Mouse (Mus musculus) spleen, postnatal 4 days (tissue): ENCODE results near the gene Bnipl.

ENCODE experiments used
- DNase-seq, 2 experiments: peaks; one replicate each; pipeline ENCODE4 v3.0.0; 2022; ENCODE audit warnings: low spot score in 2 of 2

Gene Bnipl

DNA sequence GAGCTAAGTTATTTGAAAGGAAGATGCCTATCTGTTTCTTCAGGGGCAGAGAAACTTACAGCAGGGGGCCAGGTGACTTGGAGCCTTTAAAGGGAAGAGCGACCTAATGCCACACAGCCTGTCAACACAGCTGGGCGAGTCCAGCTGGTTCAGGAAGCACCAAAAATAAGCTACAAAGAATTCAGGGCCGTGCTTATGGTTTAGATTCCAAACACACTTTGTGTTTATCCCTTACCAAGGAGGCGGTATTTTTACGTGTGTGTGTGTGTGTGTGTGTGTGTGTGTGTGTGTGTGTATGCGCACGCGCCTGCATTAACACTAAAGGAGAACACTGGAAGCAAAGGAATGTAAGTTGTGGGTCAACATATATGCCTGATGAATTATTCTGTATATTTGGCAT is 29.8 kb upstream of the Bnipl start:
- DNase-seq: no peak

DNA sequence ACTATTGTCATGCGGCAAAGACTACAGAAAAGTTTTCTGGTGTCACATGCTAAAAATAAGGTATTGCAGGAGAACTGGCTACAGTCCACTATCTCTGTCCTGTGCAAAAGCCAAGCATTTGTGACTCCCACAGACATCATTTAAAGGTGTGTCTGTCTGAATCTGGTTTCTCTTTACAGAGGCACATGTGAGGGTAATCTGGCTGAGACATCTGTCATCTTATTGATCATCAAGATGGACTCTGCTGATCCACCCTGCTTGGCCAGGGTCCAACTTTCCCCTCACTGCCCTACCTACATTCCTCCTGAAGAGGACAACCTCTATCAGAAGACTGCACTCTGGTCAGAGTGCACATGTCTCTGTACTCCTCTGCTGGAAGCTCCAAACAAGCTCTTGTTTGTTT is 26.2 kb upstream of the Bnipl start:
- no peak for DNase-seq

DNA sequence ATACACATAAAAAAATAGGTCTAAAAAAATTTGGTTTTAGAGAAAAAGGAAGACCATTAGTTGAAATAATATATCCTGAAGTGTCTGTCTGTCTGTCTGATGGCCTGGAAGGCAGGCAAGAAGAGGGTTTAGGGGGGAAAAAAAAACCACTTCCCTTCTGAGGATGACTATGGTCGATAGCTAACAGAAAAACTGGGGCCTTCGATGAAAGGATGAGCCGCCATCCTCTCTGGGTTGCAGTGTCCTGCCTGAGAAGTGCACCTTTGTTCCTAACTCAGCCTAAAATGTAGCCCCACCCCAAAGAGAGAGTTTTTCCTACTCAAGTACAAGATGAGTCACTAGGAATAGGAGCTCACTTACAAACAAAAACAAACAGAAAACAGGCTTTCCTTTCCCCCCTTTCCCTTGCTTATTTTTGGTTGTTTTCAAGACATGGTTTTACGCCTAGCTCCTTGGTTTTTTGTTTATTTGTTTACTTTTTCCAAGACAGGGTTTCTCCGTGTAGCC is 25.5 kb upstream of the Bnipl start:
- no peak for DNase-seq

DNA sequence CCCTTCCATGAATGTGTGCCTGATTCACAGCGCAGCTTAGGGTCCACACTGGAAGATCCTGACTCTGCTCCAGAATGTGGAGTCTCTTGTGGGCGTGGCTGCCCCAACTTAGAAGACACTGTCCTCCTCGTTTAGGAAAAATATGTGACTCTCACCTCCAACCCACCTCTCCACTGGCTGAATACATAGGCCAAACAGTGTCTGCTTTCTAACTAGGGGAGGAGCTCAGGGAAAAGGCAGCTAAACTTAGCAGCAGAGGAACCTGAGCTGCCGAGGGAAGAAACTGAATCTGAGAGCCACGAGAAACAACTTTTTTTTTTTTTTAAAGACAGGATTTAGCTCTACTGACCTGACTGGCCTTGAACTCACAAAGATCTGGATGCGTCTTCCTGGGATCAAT is 24.2 kb upstream of the Bnipl start:
- no peak for DNase-seq

DNA sequence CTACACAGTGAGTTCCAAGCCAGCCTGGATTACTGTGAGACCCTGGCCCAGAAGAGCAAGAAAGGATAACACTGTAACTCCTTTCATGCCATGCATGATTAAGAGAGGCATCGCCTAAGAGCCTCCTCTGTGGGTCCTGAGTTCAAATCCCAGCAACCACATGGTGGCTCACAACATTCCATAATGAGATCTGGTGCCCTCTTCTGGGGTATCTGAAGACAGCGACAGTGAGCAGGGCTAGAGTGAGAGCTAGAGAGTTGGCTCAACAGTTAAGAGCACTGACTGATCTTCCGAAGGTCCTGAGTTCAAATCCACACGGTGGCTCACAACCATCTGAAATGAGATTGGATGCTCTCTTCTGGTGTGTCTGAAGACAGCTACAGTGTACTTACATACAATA is 23.5 kb upstream of the Bnipl start:
- no peak for DNase-seq

DNA sequence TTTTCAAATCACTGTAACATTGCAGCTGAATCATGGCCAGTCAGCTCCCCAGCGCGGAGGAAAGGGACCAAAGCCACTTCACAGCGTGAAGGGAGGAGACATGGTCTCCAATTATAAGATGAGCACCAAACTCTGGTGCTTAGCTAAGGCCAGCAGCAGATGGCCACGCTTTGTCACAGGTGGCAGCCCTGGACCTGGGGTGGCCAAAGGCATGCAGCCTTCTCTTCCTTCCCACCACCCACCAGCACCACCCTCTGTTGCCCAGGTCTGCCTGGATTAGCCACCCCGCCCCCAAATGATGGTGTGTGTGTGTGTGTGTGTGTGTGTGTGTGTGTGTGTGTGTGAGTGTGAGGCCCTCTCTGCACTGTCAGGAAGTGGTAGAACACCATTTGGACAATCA is 22.5 kb upstream of the Bnipl start:
- no peak for DNase-seq

DNA sequence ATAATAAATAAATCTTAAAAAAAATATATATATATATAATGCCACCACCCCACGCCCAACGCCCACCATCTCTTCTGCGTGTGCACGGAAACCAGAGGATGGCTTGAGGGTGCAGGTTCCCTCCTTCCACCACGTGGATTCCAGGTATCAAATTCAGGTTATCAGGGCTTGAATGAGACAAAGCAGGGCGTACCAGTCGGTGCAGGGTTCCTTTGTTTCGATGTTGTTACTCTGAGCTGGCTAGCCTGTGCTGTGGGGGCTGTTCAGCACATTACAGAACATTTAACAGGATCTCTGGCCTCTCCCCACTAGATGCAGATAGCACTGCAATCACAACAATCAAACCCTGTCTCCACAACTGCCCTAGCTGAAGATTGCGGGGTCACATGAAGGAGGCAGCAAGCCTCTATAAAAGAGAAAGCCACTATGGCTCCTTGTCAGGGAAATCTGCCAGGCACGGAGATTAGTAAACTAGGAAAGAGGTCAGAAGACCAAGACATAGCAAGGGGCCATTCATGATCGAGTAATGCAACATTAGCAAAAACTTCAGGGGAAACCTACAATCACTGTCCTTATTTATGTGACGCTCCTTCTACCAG is 19.9 kb upstream of the Bnipl start:
- no peak for DNase-seq

DNA sequence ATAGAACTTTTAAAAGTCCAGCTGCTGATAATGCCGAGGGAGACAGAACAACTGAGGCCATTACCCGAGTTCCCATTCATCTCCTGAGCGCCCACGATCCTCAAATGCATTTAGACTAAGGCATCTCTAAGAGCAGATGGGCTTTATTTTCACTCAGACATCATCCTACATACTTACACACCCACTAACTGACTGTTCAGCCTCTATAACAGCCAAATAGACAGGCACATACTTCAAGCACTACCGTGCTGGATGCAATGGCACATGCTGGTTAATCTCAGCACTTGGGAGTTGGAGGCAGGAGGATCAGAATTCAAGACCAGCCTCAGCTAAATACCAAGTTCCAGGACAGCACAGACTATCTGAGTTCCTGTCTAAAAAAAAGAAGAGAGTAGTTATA is 18.8 kb upstream of the Bnipl start:
- DNase-seq: no peak

DNA sequence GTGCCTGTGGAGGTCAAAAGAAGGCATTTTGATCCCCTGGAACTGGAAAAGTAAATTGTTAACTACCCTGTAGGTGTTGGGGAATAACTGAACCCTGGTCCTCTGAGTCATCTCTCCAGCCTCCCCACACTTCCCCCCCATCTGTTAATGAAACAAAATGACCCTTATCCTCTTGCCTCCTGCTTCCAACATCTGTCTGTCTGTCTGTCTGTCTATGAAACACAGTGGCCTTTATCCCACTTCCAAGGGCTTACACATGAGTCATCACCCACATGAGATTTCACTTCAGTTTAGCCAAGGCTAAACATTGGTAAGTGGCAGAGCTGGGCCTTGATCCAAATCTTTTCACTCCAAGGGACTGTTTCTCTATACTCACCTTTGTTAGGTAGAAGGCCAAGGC is 16.9 kb upstream of the Bnipl start:
- no peak for DNase-seq

DNA sequence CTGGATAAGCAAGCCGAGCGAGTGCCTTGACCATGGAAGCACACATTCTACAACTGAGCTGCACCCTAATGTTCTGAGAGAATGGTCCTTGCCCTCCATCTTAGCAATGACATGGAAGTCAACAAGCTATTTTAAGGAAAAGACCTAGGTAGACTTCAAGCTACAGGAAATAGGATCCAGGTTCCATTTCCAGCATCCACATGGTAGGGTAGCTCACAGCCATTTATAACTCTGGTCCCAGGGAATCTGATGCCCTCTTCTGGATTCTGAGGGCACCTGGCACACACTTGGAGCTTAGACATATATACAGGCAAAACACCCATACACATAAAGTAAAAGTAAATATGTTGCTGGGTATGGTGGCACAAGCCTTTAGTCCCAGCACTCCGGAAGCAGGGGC is 15.1 kb upstream of the Bnipl start:
- DNase-seq: no peak

DNA sequence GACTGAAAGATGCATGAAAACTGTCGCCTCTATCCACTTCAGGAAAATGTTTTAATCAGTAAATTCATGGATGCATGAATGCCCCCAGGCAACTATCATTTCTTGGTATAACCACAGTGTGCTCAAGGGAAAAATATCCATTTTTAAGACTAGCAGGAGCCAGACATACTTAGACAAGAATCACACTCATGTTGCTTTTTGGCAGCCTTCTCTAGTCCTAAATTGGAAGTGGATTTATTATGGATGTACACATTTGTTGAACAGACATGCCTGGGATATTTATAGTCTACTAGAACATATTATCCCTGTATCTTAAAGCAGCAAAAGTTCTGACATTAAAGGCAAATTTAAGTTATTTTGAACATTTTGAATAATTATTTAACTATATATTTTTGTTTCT is 13.7 kb upstream of the Bnipl start:
- DNase-seq: no peak

DNA sequence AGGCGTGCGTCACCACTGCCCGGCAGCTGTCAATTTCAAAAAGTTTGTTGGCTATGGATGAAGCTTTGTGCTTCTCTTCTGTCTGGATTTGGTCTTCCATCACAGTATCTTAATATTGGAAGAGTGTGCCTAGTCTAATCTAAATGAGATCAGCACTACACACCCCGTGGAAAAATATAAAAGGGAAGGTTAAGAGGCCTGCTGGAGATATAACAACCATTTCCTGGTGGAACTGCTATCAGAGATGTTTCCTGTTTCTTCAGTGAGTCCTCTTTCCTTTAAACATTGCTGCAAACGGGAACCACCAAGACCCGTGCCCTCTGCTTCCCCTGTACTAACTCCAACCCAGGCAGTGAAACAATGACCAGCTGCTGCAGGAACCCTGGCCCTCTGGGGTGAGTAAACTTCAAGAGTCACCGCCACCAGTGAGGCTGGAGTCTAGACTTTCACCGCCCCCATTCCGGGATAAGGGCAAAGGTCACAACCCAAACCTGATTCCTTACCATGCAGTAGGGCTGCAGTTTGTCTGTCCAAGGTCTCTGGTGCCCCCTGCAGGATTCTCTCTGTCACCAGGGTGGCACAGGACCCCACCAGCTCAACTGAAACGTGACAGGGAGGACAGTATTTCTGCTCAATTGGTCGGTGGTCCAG is 12.2 kb upstream of the Bnipl start:
- DNase-seq: peak; percentile 78 to 88

DNA sequence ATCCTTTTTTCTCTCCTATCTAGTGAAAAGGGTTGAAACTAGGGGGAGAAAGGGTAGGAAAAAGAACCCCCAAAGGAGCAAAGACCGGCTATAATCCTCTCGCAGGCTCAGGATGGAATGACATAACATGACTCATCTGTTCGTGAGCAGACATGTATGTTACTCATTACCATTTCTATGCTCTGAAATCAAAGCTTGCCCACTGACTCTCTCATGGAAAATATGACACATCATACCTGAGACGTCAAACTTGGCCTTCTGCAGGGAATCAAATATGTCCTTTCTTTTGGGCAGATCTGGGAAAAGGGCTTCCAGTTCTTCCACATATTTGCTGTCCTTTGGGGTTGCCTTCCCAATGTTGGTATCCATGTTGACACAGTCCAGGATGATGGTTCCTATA is 11.0 kb upstream of the Bnipl start:
- no peak for DNase-seq

DNA sequence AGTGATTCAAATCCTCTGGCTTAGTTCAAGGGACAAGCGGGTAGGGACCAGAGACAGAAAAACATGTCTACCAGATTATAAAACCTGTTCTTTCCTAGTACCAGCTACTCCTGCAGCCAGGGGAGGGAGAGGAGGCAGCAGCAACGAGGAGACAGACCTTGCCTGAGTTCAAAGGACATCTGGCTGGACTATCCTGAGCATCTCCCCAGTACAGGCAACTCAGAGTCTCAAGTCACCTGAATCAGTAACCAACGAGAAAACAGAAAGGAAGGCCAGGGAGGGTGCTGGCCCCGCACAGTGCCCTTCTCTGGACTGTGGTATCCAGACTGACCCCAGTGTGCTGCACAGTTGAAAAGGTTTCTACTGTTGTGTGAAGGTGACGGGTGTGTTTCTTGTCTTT is 5.9 kb upstream of the Bnipl start:
- DNase-seq: no peak

DNA sequence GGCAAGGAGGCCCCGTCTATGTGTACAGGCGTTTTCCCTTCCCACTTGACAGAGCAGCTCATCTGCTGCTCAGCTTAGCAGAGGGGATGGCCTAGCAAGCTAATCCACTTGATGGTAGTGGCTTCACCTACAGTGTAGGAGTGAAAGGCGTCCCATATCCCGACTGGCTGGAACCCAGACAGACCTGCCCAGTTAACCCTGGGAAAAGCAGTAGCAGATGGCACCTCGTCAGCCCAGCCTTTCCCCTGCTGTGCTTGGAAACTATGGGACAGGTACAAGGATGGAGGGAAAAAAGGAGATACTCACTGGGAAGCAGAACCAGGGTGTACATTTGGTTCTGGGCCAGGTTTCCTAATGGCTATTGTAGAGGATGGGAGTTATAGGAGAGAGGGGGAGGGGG is 632 bp downstream of the Bnipl start:
- DNase-seq: no peak

DNA sequence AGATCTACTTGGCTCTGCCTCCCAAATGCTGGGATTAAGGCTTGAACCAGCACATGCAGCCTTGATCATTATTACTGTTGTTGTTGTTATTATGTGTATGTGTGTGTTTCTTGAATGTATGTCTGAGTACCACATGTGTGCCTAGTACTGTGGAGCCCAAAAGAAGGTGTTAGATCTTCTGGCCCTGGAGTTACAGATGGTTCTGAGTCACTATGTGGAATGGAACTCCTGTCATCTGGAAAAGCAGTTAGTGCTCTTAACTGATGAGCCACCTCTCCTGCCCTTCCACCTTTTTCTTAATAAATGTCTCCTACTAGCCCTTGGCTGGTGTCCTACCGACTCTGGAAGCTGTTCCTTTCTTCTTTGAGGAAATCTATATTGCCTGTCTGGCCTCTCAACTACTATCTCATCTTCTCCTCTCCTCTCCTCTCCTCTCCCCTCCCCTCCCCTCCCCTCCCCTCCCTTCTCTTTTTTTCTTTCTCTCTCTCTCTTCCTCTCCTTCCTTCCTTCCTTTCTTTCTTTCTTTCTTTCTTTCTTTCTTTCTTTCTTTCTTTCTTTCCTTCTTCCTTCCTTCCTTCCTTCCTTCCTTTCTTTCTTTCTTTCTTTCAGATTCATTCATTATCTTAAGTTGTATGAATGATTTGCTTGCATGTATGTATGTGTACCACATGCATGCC is 3.2 kb downstream of the Bnipl start:
- no peak for DNase-seq

DNA sequence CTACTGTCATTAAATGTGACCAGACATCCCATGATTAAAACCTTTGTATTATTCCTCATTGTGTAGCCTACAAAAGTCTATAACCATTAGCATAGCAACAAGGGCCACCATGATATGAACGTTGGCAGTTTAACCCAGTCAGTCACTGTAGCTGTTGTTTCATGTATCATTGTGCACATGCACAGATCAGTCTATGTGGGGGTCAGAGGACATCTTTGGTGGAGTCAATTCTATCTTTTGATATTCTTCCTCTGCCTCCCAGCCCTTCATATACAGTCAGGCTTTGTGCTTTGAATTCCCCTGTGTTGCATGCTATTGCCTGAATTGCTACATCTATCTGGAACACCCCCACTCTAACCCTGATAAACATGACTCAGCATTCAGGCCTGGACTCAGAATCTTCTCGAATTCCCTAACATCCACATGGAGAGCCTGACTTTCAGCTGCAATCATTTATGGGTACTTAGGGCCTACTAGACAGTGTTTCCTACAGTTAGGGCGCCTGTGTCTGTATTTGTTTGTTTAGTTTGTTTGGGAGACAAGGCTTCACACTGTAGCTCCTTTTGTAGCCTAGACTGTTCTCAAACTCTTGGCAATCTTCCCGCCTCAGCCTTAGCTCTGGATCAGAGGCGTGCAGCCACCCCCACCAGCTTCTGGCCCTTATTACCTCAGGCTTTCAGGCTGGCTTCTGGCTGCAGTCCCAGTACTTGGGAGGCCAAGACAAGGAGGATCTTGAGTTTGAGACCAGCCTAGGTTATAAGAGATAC is 4.3 kb downstream of the Bnipl start:
- peak in 1 of 2 experiments; percentile 50 for DNase-seq

DNA sequence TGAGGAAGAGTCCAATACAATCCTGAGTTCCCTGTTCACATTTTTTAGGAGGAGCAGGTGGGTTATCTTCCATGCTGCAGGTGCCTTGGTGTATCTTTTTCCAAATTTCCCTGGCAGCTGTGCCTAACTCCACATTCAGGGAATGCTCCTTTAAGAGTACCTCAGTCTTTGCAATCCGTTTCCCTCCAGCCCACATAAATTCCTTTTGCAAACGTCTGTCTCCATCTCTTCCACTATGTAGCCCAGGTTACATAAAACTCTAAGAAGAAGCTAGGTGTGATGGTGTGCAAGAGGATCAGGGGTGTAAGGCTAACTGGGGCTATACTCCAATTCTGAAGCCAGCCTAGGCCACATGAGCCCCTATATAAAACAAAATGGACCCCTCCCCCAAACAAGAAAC is 7.9 kb downstream of the Bnipl start:
- no peak for DNase-seq

DNA sequence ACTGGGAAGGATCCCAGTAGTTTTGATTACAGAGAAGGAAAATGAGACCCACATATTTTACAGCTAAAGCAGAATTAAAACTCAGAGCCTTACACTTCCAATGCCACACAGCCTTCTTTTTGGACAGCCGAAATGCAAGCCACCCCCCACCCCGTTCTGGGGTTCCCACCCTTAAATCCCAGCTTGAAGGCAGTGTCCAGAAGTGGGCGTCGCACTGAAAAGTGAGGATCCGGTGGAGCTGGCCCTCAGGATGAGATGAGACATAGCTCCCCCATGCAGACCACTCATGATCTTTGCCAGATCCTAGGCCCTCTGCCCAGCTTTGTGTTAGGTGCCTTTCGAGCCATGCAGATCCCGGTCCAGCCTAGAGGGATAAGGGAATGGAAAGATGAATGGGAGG is 9.5 kb downstream of the Bnipl start, which contains the start of gene Gm128:
Gene Gm128, minus strand, starts transcription at position 101 of the 400 bp plus-strand sequence.
- DNase-seq: no peak

DNA sequence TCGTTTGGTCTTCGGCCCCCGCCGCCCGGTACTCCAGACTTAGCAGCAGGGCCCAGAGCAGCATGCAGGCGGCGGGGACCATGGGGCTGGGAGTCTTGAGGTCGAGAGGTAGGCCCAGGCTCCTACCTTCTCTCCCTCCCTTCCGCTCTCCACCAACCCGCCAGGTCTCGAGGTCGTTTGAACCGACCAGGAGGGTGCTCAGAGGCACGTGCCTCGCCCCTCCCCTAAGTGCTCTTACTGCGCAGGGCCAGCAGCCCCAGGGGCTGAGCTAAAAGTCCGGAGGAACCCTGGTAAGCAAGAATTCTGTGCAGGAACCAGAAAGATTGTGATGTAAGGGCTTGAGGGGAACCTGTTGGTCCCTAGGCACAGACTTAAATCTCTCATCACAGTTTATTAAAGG is 10.1 kb downstream of the Bnipl start:
- DNase-seq: no peak

DNA sequence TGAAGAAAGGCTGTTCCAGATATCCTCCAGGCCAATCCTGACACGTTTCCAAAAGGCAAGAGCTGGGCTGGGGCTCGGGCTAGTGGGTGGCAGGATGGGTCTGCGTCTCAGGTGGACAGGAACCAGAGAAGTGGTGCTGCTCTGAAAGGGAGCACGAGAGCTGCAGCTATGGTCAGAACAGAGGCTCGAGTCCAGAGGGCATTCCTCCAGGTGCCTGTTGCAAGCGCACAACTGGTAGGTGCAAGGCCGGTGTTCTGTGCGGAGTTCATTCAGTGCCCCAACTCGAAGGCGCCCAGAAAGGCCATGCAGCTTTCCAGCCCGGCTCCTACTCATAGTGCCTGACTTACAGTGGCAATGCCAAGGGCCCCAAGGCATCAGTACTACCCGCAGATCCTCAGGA is 11.0 kb downstream of the Bnipl start:
- no peak for DNase-seq

DNA sequence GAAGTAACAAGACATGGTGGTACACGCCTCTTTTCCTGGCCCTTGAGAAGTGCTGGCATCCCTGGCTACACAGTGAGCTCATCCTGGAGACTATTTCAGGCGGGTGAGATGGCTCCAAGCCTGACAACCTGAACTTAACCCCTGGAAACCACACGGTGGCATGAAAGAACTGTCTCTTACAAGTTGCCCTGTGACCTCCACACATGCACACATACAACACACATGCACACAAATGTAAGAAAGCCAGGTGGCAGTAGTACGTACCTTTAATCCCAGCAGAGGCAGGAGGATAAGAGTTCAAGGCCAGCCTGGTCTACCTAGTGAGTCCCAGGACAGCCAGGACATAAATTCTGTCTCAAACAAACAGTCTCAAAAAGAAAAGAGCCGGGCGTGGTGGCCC is 12.0 kb downstream of the Bnipl start:
- DNase-seq: no peak
